Mouse (Mus musculus): Measurements from ENCODE around the gene Lpo. TPM values are rescaled to one million over a fixed set of nuclear protein-coding genes. Genes with fewer than 3 reads are reported as not detected.
A peak's percentile ranks its signal among the peaks of the same experiment; 100 is the strongest.

Gene Lpo
- total RNA-seq, 2 experiments from 2014 or later = 0.29 to 0.39 TPM

- DNase-seq (ENCODE audit: low spot score in 2 of 2) = peak in 1 of 2 experiments; percentile 39
Measured at GRCm38 (mm10) chr11:87761181-87761721, 66.8 kb downstream of the Lpo start.

GRCm38 (mm10) chr11:87760301-87761081, 67.6 kb downstream of the Lpo start, which contains the start of gene Tspoap1:
Gene Tspoap1, plus strand, starts transcription at chr11:87760541.
- peak; percentile 73 to 80 for DNase-seq (ENCODE audit: low spot score in 2 of 2)
- intact Hi-C loops (cut with DNase I) = loop anchor here (5.0 kb wide), 1 partner anchor 98 kb away; the partner anchor contains the start of gene Rnf43

More at GRCm38 (mm10) chr11:87761181-87761721, 66.8 kb downstream of the Lpo start:
- intact Hi-C loops (cut with DNase I) = loop anchor here (5.0 kb wide), 1 partner anchor 99 kb away; the partner anchor contains the start of gene Rnf43

GRCm38 (mm10) chr11:87759609-87760005, 68.5 kb downstream of the Lpo start:
- intact Hi-C loops (cut with DNase I) = loop anchor here (5.0 kb wide), 1 partner anchor 97 kb away; the partner anchor contains the start of gene Rnf43
- peak in 1 of 2 experiments; percentile 46 for DNase-seq (ENCODE audit: low spot score in 2 of 2)

GRCm38 (mm10) chr11:87758957-87759608, 69.0 kb downstream of the Lpo start:
- no peak for DNase-seq (ENCODE audit: low spot score in 2 of 2)
- intact Hi-C loops (cut with DNase I) = no loop called here

- no peak for DNase-seq (ENCODE audit: low spot score in 2 of 2)
- intact Hi-C loops (cut with DNase I) = no loop called here
Measured at GRCm38 (mm10) chr11:87758161-87758911, 69.8 kb downstream of the Lpo start.

GRCm38 (mm10) chr11:87757001-87757954, 70.8 kb downstream of the Lpo start:
- no peak for DNase-seq (ENCODE audit: low spot score in 2 of 2)
- intact Hi-C loops (cut with DNase I) = no loop called here

Small RNA genes within 50 kb of the gene (microRNA-seq; reads per million reads assigned to microRNA genes)
- gene Mir142 (not detected), gene Mir142b (not detected)

Other genes starting within 250 kb of the Lpo start
- gene Mtmr4, start 236.1 kb downstream of the Lpo start, total RNA-seq (2021) = 10 to 100 TPM; 88.0 to 93.4 TPM
- gene Hsf5, start 211.1 kb downstream of the Lpo start, total RNA-seq (2021) = under 1 TPM; 0.42 to 0.57 TPM
- 1 to 10 TPM; 2.8 to 2.9 TPM for gene Rnf43, start 165.6 kb downstream of the Lpo start, total RNA-seq (2021)
- 10 to 100 TPM; 67.7 to 83.3 TPM for gene Supt4a, start 90.7 kb downstream of the Lpo start, total RNA-seq (2021)
- 100 to 1,000 TPM; 158 to 214 TPM for gene Tspoap1, start 67.7 kb downstream of the Lpo start, total RNA-seq (2021)
- not detected for gene Mpo, start 34.7 kb downstream of the Lpo start, total RNA-seq (2021)
- 1 to 10 TPM; 4.0 to 8.0 TPM for gene Mks1, start 24.9 kb upstream of the Lpo start, total RNA-seq (2021)
- gene Epx, start 47.2 kb upstream of the Lpo start, total RNA-seq (2021) = under 1 TPM in 1 of 2 experiments, not detected in 1; 0.17 TPM
- gene Olfr462, start 64.0 kb upstream of the Lpo start, total RNA-seq (2021) = not detected
- not detected for gene Olfr463, start 69.1 kb upstream of the Lpo start, total RNA-seq (2021)
- 1 to 10 TPM; 2.7 to 4.5 TPM for gene Olfr464, start 92.7 kb upstream of the Lpo start, total RNA-seq (2021)
- 100 to 1,000 TPM; 539 to 592 TPM for gene Dynll2, start 159.2 kb upstream of the Lpo start, total RNA-seq (2021)
- gene Srsf1, start 219.1 kb upstream of the Lpo start, total RNA-seq (2021) = 100 to 1,000 TPM; 153 to 205 TPM
- gene Vezf1, start 240.0 kb upstream of the Lpo start, total RNA-seq (2021) = 10 to 100 TPM; 24.4 to 26.2 TPM

All from left cerebral cortex, postnatal 36 days (tissue).